Mouse (Mus musculus) brain, adult 2 months (tissue): ENCODE data around the gene Upk1a.

Experiments
- DNase-seq: peaks from one replicate; pipeline ENCODE4 v3.0.0; 2011; ENCODE audit warnings: low read depth, low spot score

Upk1a gene

GRCm38 (mm10) chr7:30612654-30613402 lies at the start of gene Upk1a:
Gene Upk1a, minus strand, starts transcription at chr7:30612847.
- DNase-seq = no peak

DNA sequence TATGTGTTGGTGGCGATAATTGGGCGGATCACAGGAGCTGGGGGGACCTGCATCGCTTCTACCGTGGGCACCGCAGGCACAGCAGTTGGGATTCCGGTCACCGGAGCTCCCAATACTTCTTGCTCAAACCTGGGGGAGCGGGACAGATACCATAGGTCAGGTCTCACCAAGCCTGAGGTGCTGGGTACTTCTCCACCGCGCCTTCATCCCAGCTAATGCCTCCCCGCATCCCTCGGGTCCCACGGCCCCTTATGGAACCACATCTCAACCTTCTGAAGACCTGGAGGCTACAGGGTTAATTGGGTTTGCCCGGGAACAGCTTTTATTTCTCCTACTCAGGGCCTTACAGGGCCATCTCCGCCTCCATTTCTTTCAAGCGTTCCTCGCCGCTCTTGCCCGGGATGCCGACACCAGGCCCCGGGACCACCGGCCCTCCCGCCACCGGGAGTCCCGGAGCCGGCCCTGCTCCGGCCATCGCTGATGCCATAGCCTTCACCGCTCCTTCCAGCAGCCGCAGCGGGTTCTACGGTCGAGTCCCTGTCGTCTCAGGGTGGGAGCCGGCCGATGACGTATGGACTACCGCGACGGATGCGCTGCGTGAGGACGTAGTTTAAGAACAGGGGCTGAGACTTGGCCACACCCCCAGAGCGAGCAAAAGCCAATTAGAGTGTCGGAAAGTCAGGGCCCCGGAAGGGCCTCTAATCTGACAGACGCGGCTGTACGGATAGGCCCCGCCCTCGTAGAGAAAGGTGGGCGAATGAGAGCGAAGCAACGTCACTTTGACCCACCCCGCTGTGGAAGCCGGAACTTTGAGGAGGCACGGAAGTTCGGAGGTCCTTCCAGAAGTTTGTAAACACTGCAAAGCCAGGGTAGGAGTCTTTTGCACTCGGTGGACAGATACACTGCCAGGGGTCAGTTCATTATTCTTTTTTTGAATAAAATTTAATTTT lies 37.2 kb upstream of the Upk1a start, which contains the start of gene Rbm42:
Gene Rbm42 (minus strand): TSS at position 727 of the 950 bp plus-strand sequence.
- DNase-seq = peak; percentile 100

- DNase-seq = no peak
These were observed 26.4 kb upstream of the Upk1a start for GRCm38 (mm10) chr7:30639083-30639482.

GRCm38 (mm10) chr7:30636395-30636794 lies 23.7 kb upstream of the Upk1a start:
- DNase-seq = no peak

GRCm38 (mm10) chr7:30635752-30636151 lies 23.1 kb upstream of the Upk1a start, which contains the start of gene Etv2:
Gene Etv2, minus strand, starts transcription at chr7:30635852.
- DNase-seq = no peak

GRCm38 (mm10) chr7:30634621-30635020 lies 22.0 kb upstream of the Upk1a start:
- DNase-seq = no peak

DNA sequence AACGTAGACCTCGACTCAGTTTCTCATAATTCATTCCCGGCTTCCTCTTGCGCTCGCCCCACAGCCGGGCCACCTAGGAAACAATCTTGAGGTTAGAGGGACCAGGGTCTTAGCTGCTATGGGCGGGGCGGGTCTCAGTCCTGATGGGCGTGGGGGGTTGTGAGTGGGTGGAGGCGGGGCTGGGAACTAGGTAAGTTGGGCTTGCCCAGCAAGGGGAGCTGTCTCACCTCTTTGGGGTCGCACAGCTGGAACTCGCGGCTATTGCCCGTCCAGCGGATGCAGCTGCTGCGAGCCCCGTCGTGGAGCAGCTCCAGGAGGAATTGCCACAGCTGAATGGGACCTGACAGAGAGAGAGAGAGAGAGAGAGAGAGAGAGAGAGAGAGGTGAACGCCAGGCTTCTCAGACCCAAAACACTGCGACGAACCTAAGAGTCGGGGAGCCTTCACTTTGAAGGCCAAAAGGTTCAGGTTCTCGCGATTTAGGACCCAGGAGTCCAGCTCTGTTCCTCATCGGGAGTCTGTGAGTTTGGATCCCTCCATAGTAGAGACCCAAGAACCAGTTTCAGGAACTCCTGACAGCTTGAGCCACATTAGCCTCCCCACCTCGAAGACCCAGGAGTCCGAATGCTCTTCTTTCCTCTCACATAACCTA lies 21.2 kb upstream of the Upk1a start:
- DNase-seq = no peak

DNA sequence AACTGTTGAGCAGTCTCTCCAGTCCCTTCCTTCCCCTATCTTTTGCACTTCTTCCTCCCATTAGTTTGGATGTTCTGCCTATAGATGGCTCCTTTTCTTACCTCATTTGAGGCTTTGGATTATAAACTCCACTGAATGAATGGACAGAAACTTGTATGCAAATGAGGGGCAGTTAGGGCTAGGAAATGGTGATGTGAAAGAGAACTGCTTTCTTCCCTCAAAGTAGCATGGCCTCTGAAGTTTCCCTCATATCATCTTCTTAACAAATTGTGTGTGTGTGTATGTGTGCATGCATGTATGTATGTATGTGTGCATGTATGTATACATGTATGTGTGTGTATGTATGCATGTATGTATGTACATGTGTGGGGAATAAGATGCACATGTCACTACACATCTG lies 16.4 kb upstream of the Upk1a start:
- no peak for DNase-seq

GRCm38 (mm10) chr7:30626647-30627046 lies 14.0 kb upstream of the Upk1a start:
- DNase-seq = no peak

- DNase-seq = peak; percentile 98
These were observed 13.1 kb upstream of the Upk1a start, which contains the start of gene Cox6b1 for GRCm38 (mm10) chr7:30625530-30626384. Gene Cox6b1, minus strand, starts transcription at chr7:30626151.

DNA sequence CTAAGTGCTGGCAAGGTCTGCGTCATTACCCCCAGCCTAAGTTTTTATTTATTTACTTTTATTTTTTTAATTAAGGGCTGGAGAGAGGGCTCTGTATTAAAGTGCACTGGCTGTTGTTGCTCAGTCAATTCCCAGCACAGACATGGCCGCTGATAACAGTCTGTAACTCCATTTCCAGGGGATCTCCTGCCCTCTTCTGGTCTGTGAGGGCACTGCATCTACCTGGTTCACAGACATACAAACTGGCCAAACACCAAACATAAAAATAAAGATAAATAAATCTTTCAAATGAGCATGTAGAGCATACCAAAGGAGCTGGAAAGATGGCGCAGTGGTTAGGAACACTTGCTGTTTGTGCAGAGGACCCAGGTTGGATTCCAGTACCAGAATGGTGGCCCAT lies 6.6 kb upstream of the Upk1a start:
- peak; percentile 29 for DNase-seq

- no peak for DNase-seq
These were observed 6.0 kb upstream of the Upk1a start for GRCm38 (mm10) chr7:30618658-30619057.

DNA sequence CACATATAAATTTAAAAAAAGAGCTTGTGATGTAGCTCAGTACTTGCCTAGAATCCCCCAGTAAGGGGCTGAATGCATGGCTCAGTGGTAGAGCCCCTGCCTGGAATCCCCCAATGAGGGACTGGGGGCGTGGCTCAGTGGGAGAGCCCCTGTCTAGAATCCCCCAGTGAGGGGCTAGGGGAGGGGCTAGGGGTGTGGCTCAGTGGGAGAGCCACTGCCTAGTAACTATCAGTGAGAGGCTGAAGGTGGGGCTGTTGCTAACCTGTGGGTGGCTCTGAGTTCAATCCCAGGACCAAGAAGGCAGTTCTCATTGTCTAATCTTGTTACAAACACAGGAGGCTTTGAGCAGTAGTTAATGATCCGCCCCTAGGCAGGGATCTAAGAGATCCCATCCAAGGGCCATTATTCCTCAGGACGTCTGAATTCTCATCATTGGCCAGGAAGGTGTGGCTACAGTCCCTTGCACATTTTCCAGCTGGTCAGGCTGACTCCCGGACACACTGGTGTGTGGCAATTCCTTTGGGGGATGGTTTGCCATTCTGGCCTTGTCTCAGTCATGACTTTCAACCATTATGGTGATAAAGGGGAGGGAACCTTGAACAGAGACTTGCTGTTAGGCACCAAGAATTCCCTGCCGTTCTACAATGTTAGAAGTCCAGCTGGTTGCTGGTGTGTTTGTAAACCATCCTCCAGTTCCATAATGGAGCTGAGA lies 2.6 kb upstream of the Upk1a start:
- no peak for DNase-seq

- DNase-seq = peak; percentile 43
These were observed 1.8 kb upstream of the Upk1a start for GRCm38 (mm10) chr7:30614454-30614853.

- DNase-seq = peak; percentile 58
These were observed 974 bp upstream of the Upk1a start for GRCm38 (mm10) chr7:30613529-30614112.

DNA sequence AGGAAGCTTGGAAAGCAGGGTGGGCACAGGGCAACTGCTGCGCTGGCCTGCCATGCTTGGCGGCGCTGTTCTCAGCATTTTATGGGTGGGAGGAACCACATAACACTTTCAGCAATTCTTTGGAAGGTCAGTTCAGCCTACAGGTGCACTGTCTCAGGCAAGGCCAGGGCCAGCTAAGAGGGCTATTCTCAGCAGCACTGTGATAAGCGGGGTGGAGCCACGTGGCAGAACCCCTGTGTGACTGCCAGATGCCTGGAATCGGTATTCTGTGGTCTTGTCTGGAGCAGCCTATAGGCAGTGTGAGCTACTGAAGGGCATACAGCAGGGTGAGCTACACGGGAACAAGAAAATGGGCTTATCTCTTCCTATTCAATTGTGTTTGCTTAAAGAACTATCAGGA lies 2.6 kb downstream of the Upk1a start:
- no peak for DNase-seq

DNA sequence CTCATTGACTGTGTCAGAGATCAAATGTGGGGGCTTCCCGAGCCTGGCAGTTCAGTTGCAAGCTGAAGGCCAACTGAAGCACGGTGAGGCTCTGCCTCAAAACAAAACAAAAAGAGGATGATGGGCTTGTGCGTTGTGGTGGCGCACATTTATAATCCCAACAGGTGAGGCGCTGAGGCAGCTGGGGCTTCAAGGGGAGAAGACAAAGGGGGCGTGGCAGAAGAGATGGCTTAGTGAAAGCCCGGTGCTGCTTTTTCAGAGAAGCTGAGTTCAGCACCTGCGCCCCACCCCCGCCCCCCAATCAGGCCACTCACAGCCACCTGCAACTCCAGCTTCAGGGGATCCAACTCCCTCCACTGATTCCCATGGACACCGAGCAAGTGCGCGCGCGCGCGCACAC lies 4.2 kb downstream of the Upk1a start:
- no peak for DNase-seq

GRCm38 (mm10) chr7:30607706-30608309 lies 4.8 kb downstream of the Upk1a start:
- DNase-seq = peak; percentile 58

- DNase-seq = no peak
These were observed 7.7 kb downstream of the Upk1a start for GRCm38 (mm10) chr7:30604944-30605343.
